Mouse (Mus musculus) brain, embryonic 18.5 days (tissue): ENCODE data around the gene Grid2.

Experiments
- DNase-seq: peaks from one replicate; pipeline ENCODE4 v3.0.0-alpha.2; 2012; ENCODE audit warnings: low read depth, low spot score

Grid2 gene

DNA sequence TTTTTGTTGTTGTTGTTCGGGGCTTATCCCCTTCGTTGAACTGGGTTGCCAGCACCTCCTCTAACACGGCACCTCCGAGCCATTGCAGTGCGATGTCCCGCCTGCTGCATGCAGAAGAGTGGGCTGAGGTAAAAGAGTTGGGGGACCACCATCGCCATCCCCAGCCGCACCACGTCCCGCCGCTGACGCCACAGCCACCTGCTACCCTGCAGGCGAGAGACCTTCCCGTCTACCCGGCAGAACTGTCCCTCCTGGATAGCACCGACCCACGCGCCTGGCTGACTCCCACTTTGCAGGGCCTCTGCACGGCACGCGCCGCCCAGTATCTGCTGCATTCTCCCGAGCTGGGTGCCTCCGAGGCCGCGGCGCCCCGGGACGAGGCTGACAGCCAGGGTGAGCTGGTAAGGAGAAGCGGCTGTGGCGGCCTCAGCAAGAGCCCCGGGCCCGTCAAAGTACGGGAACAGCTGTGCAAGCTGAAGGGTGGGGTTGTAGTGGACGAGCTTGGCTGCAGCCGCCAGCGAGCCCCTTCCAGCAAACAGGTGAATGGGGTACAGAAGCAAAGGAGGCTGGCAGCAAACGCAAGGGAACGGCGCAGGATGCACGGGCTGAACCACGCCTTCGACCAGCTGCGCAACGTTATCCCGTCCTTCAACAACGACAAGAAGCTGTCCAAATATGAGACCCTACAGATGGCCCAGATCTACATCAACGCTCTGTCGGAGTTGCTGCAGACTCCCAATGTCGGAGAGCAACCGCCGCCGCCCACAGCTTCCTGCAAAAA lies 1473.7 kb downstream of the Grid2 start:
- DNase-seq, result no peak

DNA sequence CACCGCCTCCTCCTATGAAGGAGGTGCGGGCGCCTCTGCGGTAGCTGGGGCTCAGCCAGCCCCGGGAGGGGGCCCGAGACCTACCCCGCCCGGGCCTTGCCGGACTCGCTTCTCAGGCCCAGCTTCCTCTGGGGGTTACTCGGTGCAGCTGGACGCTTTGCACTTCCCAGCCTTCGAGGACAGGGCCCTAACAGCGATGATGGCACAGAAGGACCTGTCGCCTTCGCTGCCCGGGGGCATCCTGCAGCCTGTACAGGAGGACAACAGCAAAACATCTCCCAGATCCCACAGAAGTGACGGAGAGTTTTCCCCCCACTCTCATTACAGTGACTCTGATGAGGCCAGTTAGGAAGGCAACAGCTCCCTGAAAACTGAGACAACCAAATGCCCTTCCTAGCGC lies 1474.4 kb downstream of the Grid2 start:
- no peak for DNase-seq

DNA sequence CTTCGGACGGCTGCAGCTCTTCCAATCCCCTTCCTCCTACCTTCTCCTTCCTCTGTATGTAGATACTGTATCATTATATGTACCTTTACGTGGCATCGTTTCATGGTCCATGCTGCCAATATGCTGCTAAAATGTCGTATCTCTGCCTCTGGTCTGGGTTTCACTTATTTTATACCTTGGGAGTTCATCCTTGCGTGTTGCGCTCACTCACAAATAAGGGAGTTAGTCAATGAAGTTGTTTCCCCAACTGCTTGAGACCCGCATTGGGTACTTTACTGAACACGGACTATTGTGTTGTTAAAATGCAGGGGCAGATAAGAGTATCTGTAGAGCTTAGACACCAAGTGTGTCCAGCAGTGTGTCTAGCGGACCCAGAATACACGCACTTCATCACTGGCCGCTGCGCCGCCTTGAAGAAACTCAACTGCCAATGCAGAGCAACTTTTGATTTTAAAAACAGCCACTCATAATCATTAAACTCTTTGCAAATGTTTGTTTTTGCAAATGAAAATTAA lies 1474.9 kb downstream of the Grid2 start:
- no peak for DNase-seq

DNA sequence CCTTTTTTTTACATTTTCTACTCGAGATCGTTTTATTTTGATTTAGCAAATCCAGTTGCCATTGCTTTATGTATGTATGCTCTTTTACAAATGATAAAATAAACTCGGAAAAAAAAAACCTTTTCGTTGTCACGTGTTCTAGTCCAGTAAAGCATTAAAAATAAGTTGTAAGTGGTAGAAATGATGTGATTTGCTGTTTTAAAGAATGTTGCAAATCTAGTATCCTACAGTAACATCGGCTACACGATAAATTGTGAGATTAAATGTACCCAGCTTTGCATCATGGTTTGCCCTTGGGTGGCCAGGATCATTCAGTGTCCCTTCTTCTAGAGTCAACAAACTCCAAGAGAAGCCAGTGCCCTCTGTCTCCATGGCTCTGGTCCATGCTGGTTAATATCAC lies 1475.5 kb downstream of the Grid2 start:
- no peak for DNase-seq

DNA sequence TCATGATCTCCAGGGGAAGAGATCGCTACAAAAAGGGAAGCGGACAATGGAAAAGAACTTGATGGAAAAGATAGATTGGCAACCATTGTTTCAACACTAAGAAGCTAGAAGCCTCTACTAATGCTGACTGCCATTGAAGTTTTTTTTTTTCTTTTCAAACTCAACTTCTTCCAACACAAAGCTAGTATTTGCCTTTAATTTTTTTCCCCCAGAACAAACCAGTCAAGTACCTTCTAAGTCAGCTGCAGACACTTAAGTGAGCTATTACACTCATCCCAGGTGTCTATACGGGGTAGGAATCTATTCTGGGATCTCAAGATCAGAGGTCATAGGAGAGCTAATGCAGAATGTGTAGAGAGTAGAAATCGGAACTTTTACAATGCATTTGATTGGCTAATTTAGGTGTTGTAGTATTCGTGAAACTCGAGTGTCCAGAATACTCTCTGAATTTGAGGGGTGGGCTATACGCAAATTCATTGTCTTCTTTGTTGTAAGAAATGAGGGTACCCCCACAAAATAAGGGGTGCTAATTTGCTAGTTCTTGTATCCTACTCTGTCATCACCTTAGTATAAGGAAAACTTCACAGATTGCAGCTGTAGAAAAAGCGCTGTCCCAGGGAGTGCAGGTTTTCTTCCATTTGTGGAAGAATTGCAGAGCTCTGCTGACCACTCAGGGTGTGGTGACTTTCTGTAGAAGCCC lies 1476.1 kb downstream of the Grid2 start:
- DNase-seq, result no peak

DNA sequence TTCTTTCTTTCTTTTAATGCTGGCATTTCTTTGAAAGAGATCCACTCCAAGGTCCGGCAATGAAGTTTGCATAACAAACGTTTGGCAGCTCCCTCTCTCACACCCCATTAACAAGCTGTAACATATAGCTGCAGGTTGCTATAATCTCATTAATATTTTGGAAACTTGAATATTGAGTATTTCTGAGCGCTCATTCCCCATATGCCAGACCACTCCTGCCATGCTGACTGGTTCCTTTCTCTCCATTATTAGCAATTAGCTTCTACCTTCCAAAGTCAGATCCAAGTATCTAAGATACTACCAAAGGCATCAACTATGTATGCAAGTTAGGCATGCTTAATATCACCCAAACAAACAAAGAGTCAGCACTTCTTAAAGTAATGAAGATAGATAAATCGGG lies 1477.6 kb downstream of the Grid2 start:
- DNase-seq, result no peak

DNA sequence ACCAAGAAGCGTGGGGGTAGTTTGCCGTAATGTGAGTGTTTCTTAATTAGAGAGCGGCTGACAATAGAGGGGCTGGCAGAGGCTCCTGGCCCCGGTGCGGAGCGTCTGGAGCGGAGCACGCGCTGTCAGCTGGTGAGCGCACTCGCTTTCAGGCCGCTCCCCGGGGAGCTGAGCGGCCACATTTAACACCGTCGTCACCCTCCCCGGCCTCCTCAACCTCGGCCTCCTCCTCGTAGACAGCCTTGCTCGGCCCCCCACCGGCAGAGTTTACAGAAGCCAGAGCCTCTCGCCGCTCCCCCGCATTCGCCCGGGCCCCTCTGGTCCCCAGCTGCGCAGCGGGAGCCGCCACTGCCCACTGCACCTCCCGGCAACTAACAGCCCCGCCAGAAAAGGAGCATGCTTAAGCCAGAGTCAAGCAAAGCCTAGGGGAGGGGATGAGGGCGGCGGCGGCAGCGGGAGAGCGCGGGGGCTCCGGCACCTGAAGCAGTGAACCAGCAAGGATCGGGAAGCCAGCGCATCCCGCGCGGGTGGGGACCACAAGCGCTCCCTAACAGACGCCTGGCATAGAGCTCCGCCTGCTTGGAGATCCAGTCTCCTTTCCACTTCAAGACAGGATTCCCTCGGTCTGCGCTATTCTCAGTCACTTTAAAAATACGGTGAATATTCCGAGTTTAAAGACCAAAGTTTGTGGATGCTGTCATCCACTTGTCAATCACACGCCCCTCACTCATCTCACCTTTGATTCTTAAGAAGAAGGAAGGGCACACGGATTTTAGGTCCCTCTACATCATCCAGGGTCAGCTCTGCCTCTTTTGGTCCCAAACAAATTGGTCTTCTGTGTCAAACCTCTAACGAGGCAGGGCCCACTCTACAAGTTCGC lies 1479.0 kb downstream of the Grid2 start:
- no peak for DNase-seq

DNA sequence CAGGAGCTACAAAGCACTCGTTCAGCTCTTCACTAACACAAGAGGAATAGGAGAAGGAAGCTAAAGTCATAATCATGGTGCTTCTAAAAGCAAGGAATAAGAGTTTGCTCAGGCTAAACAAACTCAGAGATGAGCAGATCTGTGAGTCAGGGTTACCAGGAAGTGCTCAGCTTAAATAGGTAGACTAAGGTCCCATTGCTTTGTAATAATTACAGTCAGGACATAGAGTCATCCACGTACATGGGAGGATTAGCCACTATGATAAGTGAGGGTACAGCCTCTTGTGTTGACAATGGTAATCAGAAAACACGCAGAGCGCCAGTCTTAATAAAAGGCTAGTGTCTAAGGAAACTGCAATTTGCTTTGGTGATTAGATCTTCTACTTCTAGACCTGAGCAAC lies 1480.6 kb downstream of the Grid2 start:
- no peak for DNase-seq

DNA sequence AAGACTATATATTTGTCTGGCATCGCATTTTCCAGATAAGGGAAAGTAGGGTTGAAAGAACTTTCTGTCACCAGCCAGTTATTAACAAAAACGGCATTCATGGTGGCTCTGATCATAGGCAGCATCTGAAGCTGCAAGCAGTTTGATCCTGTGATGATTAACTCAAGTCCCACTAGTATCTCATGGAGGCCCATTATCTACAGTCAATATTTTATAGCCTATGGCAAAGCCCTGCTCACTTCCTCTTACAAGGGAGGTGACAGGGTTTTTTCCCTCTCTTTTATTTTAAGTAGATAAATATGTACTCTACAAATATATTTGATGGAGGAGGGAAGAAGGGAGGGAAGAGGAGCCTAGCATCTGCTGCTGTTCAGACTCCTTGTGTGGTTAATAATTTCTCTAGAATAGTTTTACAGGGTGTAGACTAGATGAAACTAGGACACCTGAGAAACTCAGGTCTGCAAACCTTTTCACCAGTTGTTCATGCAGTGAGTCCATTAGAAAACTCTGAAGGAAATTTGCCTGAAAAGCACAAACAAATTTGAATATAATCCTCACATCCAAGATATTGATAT lies 1487.3 kb downstream of the Grid2 start:
- DNase-seq, result no peak
